Mouse (Mus musculus): Measurements from ENCODE around the gene Ucn3. TPM values are rescaled to one million over a fixed set of nuclear protein-coding genes. Genes with fewer than 3 reads are reported as not detected.
"Not testable (repeated sequence)": the region's sequence is repeated elsewhere in the genome, so short reads cannot be mapped to it uniquely, and the experiment has no call there.

Gene Ucn3
- not detected for total RNA-seq (2021)
- long read RNA-seq, experiment 1: 0 reads
- long read RNA-seq, experiment 2: 0 reads

DNA sequence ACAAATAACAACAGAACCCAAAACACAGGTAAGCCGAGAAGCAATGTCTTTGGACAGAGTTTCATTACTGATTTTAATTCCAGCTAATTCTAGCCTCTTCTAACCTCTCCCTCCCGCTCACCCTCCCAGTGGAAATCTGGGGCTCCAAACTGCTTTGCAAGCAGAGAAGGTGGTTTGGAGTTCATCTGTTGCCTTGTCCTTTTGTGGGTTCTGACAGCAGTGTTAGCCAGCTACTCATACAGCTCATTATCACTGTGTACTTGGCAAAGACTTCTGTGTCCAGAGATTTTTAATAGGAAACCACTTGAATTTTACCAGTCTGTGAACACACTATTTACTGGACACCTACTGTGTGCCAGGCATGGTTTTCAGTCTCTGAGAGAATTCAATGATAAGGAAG lies at the start of gene Ucn3:
Gene Ucn3, minus strand, starts transcription at position 101 of the 400 bp plus-strand sequence.
- DNase-seq: no peak

DNA sequence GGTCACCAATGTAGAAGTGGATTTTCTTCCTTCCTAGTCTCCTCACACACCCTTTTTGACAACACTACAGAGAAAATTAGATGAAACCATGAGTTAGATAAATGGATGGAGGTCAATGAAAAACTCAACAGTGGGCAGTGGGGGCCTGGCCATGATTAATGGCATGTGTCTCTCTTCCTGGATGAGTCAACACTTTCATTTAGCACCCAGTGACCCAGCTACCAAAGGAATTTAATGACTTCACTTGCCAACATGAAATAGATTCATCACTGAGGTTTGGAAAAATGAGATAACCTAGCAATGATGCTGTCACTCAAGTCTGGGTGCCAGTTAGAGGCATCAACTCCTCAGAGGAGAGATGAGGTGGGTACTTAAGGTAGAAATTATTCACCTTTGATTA lies 46.9 kb upstream of the Ucn3 start:
- no peak for DNase-seq

DNA sequence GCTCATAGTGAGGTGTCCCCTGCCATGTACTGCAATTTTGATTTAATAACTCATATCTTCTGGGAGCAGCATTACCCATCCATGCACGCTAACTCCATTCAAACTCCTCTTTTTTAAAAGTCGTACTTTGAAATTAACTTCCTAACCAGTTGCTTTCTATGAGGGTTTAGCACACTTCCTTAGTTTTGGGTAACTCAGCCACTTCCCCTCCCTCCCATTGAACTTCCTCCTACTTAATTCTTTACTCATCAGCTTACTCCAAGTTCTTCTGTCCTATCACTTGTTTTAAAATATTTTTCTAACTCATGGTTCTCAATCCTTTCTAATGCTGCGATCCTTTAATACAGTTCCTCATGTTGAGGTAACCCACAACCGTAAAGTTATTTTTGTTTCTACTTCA lies 23.7 kb upstream of the Ucn3 start:
- DNase-seq: no peak

DNA sequence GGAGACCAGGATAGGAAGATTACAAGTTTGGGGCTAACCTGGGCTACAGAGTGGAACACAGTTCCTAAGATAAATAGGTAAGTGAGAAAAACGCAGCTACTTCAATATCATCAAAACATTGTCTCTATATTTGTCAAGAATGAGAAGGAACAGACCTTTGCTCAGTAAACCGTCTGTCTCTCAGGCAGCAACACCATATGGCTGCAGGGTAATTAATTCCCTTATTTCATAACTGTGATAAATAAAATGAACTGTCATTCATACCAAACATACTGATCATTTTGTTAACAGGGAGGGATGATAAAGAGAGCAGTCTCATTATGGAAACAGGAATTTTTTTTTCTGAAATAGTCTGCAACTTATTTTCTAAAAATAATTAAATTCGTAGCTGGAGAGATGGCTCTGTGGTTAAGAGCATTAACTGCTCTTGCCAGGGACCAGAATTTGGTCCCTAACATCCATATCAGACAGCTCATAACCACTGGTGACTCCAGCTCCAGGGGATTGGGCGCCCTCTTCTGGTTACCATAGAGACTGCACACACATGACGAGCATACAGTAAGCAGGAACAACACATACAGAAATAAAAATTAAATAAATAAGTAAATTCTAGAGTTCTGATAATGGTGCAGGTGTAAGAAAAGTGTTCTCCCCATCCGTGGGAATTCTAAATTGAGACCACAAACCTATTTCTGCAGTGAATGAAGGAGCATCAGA lies 6.2 kb upstream of the Ucn3 start:
- no peak for DNase-seq

DNA sequence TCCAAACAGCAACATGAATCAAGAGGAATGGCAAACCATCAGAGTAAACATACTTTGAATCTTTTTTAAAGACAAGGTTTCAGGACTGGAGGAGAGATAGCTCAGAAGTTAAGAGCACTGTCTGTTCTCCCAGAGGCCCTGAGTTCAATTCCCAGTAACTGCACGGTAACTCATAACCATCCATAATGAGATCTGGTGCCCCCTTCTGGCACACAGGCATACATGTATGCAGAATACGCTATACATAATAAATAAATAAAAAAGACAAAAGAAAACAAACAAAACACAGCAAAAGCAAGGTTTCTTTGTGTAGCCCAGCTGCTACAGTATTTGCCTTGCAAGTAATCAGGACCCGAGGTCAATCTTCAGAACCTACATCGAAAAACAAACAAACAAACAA lies 4.3 kb upstream of the Ucn3 start:
- DNase-seq: no peak

DNA sequence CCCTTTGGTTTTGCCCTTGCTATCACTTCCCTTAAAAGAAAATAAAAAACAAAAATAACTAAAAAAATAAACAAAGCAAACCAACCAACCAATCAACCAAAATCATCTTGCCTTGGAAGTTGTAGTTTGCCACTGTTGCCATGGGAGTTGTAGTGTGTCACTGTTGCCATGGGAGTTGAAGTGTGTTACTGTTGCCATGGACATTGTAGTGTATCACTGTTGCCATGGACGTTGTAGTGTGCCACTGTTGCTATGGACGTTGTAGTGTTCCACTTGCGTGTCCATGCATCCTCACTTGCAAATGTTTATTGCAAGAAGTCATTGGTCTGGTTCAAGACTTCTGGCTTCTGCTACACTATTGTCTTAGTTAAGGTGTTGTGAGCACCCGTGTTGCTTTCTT lies 2.1 kb upstream of the Ucn3 start:
- no peak for DNase-seq

DNA sequence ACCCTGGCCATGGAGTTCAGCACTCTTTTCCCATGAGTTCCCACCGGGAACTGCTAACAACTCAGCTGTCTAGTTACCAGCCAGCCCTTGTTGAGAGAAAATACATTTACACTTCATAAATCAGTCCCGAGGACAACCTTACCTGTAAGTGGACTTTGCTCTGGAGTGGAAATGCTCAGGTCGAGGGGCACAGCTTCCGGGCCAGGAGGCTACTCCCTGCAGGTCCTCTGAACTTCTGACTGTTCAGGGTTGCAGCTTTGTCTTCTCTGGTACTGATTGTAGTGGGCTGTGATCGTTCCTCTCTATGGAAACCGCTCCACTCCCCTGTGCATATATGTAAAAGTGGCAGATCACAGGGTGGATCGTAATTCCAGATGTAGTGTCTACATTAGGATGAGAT lies 450 bp downstream of the Ucn3 start:
- no peak for DNase-seq

DNA sequence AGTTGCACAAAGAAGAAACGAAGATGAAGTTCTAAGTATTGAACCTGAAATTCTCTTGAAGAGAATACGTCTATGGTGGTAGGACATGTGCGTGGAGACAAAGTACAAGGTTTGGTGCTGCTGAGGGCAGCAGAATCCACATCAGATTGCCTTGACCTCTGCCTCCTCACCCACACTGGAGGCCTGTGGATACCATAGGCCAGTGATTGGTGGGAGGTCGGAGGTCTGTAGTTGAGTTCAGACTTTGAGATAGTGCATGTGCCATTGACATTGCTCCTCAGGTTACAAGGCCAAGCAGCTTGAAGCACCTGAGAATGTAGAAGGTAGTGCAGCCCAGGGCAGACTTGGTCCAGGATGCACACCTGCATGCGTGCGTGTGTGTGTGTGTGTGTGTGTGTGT lies 19.1 kb downstream of the Ucn3 start:
- DNase-seq: no peak

DNA sequence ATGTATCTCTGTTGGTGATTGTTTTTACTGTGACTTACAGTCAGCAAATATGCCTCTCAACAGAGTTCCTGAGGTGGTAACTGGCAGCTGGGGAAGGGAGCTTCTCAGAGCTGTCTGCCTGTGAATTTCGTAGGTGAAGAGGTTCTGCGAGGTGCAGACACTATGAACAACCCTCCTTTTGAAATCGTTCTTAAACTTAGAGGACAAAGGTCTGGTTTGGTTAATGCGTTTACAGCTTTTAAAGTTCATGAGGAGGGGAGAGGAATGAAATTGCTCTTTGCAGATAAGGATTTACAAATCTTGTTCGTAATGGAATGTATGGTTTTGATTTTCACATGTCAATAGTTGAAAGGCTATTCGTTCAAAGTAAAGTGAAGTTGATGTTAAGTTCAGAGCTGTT lies 19.5 kb downstream of the Ucn3 start:
- DNase-seq: no peak

DNA sequence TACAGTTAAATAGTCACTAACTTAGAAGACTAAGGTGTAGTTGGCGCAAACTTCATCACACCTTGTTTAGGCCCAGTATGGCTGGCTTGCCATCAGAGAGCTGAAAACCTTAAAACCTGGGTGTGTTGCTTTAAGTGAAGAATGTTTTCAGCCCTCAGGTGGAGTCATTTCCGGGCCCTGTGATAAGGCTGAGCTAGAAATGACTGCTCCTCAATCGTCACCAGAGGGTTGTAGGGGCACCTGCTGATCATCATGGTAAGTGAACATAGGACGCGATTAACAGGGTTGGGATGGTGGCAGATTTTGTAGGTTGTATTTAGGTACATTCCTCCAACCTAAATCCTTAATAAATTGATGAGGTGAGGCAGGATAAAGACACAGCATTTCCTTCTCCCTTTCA lies 20.7 kb downstream of the Ucn3 start:
- no peak for DNase-seq

DNA sequence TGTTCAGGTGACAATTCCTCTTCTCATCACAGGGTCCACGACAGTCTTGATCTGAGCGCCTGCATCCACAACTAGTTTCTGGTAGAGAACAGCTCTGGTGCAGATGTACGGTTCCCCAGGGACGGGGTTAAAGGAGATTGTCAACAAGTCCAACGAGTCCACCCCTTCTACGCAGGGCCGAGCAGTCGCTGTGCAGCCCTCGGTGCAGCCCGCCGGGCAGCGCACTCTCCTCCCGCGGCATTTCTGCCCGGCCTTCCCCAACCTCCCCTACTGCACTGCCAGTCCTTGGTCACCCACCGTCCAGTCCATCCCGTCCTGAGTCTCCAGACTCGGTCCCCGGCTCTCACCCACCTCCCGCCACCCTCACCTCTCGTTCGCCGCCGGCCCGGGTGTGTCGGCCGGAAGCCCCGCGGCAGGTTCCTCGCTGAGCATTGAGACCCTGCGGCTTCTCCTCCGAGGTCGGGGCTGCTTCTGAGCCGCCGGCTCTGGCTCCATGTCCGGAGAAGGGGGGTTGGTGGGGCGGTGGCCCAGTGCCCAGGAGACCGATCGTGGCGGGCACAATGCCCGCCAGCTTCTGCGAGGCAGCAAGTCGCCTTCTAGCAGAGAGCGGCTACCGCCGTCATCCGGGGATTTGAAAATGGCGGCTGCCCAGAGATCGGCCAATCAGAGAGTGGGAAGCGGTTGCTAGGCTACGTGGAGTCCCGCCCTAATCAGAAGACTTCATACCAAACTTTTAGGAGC lies 27.4 kb downstream of the Ucn3 start, which contains the start of the genes Net1 and Tubal3:
Gene Net1, minus strand, starts transcription at position 650 of the 741 bp plus-strand sequence.
Gene Tubal3, plus strand, starts transcription at position 704 of the 741 bp plus-strand sequence.
- peak; percentile 89 for DNase-seq

DNA sequence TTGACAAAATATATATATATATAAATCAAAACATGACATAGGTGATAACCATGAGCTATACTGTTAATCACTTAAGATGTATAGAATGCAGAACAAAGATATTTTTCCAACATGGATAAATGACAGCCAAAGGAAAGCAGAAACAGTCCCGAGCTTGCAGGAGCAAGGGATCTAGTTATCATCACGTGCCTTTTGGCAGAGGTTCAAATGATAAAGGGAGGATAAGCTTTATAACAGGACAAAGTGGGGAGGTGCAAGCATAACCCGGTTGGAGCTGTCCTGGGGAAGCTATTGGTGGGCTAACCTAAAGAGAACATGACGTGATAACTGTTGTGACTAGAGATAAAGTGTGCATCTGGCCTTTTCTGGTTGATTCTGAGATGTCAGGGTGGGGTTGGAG lies 31.6 kb downstream of the Ucn3 start:
- no peak for DNase-seq

DNA sequence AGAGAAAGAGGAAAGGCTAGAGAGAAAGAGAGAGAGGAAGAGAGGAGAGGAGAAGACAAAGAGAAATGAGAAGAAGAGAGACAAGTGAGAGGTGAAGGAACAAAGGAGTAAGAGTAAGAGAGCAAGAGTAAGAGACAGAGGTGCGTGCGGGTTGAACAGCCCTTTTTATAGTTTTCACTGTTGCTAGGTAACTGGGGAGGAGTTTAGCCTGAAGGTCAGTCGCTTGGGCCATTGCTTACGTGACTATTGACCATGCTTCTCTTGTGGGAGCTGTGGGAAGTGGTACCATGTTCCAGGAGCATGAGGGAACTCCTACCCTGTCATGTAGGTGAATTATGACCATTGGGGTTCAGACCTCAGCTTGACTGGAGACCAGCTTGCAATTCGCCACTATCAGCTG lies 34.8 kb downstream of the Ucn3 start:
- DNase-seq: no peak

DNA sequence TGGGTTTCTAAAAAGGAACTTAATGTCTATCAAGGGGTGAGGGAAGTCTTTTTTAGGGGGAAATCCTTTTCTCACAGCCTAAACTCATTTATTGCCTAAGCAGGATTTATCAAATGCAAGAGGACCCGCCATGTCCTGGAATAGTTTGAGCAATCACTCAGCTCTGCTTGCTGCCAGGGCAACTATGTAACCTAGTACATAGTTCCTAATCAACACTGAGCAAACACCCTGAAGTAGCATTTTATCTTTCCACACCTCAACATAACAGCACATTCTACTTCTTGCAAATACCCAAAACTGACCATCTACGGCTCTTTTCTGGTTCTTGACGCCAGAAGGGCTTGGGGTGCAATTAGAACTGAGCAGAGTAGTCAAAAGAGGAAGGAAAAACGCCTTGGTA lies 36.9 kb downstream of the Ucn3 start:
- no peak for DNase-seq

DNA sequence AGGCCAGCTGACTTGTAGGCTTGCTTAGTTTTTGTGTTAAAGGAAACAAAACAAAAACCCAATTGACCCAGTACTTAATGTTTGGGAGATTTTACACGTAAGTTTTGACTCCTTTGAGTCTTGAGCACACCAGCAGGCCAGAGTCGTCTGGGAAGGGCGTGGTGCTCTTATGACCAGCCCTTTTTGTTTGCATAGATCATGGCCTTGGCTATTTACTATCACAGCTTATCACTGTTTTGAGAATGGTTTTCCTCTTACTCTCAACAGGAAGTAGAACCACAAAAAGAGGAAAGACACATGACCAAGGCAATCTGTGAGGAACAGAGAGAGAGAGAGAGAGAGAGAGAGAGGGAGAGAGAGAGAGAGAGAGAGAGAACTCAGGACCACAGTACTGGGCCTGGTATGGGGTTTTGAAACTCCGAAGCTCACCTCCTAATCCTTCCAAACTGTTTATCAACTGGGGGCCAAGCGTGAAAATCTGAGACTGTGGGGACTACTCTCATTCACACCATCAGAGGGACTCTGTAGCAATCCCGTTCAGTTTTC lies 37.9 kb downstream of the Ucn3 start:
- DNase-seq: no peak

DNA sequence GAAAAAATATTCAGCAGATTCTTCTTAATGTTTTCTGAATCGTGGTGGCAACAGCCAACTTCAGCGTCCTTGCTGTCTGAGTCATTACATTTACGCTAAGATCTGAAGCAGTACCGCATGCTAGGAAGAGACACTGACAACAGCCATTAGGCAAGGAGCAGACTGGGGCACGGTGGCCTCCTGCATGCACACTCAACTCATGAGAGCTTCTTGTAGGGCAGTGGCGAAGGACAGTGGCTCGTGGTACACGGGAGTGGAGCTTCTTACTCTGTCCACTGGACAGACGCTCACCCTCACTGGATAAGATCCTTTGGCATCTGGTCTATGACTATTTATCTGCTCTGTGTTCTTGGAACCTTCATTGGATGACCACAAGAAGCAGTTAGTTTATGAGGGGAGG lies 45.8 kb downstream of the Ucn3 start:
- no peak for DNase-seq

DNA sequence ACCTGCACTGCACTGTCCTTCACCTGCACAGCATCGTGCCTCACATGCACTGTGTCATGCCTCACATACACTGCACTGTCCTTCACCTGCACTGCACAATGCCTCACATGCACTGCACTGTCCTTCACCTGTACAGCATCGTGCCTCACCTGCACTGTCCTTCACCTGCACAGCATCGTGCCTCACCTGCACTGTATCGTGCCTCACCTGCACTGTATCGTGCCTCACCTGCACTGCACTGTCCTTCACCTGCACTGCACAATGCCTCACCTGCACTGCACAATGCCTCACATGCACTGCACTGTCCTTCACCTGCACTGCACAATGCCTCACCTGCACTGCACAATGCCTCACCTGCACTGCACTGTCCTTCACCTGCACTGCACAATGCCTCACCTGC lies 46.9 kb downstream of the Ucn3 start:
- DNase-seq: not testable (repeated sequence)

DNA sequence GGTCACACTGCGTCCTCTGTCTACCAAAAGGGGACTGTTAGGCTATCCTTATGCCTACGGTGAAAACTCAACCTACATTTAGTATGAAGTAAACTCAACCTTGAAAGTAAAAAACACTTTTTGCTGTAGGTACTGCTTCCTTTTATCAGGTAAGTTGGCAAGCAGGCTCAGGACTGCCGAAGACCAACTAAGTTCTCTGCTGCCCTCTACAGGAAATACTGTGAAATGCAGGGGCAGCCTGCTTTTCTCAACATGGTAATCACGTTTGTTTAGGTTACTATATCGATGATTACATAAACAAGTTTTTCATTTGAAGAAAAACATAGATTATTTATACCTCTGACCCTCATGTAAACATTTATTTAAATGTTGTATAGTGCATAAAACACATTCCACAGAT lies 48.2 kb downstream of the Ucn3 start:
- DNase-seq: peak; percentile 63

DNA sequence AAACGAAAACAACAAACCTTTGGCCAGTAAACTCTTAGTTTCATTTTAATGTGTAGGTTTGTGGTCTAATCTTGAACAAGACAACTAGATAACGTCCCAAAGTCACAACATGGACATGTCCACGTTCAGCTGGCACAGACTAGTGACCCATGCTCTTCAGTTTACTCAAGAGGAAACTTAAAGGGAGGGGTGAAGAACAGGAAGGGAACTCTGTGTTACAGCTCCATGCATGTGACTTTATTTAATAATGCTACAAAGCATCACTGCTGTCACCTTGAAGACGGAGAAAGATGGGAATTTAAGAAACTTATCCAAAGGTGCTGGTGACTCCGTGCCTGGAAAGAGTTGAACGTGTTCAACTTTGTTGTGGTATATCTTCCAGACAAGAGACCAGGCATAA lies 49.1 kb downstream of the Ucn3 start:
- no peak for DNase-seq

DNA sequence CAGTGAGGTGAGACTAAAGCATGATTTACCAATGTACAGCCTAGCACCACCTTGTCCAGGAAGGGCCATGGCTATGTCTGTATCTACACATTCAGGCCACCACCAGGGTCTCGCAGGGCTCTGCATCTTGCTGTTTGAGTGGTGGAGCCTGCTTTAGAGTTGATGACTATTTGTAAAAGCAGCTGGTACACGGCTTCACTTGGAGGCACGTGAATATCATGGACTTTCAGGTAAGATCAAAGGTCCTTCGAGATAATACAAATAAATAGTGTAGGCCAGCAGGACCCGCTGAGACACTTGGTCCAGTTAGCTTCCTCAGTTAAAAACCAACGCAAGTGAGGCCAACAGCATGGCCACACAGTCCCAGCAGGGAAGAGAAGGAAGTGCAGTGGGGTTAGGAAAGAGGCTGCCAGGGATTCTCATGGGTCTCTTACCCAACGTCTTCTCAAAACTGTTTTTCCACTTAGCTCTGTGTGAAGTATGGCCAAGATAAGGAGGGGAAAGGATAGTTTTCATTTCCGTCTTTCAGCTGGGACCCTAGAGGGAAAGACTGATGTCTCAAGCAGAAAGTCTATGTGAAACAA lies 49.7 kb downstream of the Ucn3 start:
- no peak for DNase-seq

DNA sequence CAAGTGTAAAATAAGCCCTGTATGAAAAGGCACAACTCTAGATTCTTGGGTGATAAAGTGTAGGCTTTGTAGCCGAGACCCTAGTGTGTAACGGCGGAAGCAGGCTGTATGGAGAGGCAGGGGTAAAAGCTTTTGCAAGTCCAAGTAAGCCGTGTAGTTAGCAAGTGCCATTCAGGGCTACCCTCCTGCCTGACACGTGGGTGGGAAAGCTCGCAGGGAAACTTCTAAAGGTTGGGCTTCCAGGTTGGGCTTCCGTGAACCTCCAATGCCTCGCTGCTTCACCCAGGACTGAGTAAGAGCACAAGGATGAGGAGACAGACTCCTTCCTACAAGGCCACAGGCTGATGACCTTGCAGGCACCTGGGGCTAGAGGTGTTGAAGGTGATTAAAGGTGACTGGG lies 50.6 kb downstream of the Ucn3 start:
- no peak for DNase-seq

DNA sequence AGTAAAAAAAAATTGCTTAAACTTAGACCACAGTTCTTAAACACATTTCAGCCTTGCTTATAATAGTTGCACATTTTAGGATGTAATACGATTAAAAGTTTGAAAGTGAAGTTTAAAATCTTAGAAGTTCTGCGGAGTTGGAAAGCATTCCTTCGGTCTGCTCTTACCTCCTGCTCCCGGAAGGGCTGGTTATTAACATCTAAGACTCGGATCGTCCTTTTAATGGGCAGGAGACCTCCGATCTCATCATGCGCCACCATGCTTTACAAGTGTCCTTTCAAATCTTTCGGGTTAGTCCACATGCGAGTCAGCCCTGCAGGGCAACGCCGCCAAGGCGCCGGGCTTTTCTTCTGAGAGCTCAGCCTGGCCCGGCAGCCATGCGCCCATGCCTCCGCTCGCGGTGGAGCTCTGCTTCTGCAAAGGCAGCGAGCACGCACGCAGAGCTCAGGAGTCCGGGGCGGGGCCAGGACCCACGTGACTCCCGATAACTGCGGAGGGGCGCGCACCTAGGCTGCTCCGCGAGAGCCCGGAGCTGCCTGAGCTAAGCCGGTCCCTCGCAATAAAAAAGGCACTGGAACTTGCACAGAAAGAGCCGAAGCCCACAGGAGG lies 51.9 kb downstream of the Ucn3 start:
- peak; percentile 86 for DNase-seq

DNA sequence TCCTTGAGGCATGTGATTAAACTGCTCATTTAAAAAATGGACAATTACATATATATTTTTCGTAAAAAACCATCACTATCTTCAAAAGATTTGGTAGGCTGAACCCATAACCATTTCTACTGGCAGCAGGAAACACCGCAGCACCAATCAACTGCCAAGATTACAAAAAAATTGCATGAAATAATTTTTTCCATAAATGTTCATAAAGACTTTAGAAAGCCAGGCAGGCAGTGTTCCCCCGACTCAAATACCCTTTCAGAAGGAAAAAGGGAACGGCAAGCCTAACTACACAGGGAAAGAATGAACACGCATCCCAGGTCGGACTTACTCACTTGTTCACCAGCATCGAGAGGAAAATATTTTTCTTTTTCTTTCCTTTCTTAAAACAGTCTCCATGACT lies 52.5 kb downstream of the Ucn3 start:
- DNase-seq: no peak

All from gastrocnemius, postnatal 10 days (tissue).